Mouse (Mus musculus) thymus, postnatal 25 days (tissue): Measurements from ENCODE around the gene Btc.
A peak's percentile ranks its signal among the peaks of the same experiment; 100 is the strongest.

ENCODE experiments used
- DNase-seq: peaks from one replicate; pipeline ENCODE4 v3.0.0; 2022

Gene Btc

GRCm38 (mm10) chr5:91402339-91403211 lies at the start of gene Btc:
Gene Btc (minus strand): TSS chr5:91402994.
- peak; percentile 69 for DNase-seq

GRCm38 (mm10) chr5:91444981-91445517 lies 42.3 kb upstream of the Btc start:
- DNase-seq, result no peak

DNA sequence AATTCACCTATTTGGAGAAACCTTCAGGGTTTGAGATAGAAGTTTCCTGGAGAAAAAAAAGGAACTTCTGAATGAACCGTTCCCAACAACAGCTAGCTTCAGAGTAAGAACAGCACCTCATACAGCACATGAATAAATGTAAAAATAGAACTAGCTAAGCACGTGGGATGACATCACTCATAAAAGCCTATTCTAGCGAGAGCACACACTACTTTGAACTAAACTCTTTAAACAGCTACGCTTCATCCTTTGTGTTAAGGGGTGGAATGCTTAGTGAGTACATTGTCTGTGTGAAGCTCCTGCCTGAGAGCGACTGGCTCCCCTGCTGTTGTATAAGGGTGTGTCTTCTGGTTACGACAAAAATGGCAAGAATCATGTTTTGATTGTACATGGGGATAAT lies 33.8 kb upstream of the Btc start:
- no peak for DNase-seq

DNA sequence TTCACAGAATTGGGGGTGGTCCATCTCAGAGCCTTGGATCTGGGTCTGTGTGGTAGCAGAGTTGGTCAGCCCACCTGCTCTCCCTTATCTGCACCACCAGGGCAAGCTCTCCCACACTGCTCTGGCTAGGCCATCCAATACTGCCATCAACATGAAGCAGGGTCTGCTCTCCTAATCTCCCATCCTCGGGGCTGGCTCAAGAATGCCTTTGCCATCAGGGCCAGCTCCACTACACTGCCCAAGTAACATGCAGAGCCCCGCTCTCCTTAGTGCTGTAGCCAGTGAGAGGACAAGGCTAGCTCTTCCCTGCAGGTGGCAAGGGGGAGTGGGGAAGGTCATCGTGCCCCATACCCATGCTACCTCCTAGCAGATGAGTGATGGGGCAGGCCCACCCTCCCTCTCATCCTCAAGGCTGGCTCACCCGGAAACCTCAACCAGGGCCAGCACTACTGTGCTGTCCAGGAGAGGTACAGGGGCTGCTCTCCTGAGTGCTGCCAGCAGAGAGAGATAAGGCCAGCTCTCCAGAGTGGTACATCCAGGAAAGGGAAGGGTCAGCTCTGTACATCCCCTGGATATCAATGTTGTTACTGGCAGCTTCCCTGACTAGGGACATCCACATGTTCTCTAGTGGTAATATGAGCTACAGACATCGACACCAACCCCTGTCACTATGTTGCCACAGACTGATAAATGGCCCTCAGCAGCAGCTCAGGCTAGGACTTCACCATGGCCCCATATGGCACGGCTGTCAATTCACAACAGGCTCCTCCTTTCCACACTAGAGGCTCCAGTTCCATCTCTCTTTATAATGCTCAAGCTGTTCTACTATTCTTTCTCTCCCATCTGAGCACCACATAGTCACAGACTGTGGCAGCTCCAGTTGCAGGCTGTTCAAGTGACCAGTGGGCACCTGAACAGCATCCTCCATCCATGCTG lies 32.2 kb upstream of the Btc start:
- no peak for DNase-seq

GRCm38 (mm10) chr5:91428547-91428946 lies 25.8 kb upstream of the Btc start:
- DNase-seq, result no peak

GRCm38 (mm10) chr5:91413814-91414213 lies 11.0 kb upstream of the Btc start:
- no peak for DNase-seq

- no peak for DNase-seq
These were observed 1.5 kb upstream of the Btc start for GRCm38 (mm10) chr5:91404263-91404662.

DNA sequence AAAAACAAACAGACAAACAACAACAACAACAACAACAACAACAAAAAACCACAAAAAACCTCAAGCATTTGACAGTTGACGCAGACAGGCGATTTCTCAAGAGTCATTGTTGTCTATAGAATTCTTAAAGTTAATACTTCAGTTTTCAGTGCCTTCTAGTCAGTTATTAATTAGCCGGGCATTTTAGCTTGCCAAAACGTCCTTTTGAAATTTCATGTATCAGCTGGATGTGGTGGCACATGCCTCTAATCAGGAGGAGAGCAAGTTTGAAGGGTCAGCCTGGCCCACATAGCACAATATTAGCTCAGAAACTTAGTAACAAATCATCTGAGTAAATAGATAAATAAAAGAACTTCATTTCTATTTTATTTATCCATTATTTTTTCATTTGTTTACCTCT lies 487 bp upstream of the Btc start:
- no peak for DNase-seq

- no peak for DNase-seq
These were observed 2.2 kb downstream of the Btc start for GRCm38 (mm10) chr5:91400493-91401096.

DNA sequence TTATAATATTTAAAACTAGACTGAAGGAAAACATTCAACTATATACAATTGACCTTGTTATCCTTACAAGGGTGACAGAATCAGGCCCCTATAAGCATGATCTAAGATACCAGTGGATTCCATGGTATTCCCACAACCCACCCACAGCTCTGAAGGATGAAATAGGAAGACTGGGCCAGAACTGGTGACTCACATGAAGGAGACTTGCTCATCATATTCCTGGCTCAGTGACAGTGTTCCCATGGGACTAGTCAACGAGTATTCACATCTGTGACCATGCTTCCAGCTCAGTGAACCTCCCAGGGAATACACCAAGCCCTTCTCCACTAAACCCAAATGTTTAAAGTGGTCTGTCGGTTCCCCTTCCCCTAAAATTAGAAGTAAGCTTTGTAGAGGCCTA lies 27.3 kb downstream of the Btc start:
- DNase-seq, result no peak

DNA sequence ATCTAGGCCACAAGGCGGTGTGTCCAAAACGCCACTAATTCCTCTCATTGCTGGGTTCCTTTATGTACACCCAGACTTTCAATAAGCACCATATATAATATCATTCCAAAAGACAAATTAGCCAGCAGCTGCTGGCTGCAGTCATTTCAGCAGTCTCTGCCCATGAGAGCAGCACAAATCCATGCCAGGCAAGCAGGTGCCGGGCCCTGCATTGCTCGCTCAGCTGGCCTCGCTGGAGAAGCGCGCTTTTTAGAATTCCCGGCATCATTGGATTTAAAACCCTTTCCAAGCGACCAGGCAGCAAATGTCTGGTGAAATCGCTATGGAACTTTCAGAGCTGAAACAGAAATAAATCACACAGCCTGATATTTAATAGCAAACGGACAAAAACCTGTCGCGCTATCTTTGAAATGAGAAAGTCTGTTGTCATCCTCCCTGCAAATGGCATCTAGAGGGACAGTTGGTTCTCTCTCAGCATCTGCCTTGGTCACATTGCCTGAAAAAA lies 34.7 kb downstream of the Btc start:
- DNase-seq, result no peak

- no peak for DNase-seq
These were observed 35.9 kb downstream of the Btc start for GRCm38 (mm10) chr5:91366925-91367324.

- DNase-seq, result no peak
These were observed 39.4 kb downstream of the Btc start for GRCm38 (mm10) chr5:91363274-91363991.

DNA sequence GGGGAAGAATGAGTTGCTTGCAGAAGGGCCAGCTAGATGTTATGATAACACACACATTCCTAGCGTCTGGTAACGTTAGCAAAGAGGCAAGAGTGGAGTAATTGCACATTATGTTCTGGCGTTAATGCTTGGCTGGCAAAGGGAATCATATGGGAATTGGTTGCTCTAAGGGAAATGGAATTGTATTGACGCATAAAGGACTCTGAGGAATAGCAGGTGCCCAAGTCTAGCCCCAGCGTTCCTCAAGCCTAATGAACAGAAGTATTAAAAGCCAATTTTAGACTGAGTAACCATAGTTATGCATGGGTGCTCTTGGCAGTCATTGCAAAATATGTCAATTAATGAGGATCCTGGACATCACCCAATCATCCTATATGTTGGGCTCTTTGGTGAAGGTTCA lies 50.1 kb downstream of the Btc start:
- no peak for DNase-seq

DNA sequence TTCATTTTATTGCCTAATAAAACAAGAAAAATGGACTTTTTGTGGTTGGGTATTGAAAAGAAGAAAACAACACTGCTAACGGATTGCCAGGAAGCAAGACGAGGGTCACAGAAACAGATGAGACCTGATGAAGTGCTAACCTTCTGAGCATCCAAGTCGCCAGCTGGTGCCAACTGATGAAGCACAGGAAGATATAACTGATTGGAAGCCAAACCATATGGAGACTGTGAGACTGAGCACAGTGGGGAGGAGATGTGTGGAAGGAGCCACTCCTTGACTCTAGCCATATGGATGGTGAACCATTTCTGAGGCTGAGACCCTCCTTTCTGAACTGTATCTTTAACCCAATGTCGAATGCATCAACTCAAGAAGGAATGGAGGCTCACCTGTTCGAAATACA lies 57.1 kb downstream of the Btc start:
- no peak for DNase-seq

DNA sequence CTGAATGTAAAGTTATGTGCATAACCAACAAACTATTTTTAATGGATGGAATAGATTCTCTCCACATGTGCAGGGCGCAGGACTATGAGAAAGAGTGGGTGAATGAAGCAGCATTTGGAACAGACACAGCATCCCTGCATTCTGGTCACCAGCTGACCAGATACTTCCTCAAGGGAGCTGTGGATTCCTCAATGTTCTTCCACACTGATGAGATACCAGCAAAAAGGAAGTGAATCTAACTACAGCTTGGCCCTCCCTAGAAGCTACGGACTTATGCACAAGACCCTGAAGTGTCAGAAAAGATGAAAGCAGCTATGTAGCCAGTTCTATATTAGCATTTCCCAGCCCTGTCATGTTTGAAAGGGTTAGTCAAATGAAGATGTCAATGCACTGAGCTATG lies 57.7 kb downstream of the Btc start:
- no peak for DNase-seq

- DNase-seq, result peak; percentile 47
These were observed 60.6 kb downstream of the Btc start for GRCm38 (mm10) chr5:91341981-91342760.

- DNase-seq, result no peak
These were observed 68.6 kb downstream of the Btc start for GRCm38 (mm10) chr5:91334227-91334626.

DNA sequence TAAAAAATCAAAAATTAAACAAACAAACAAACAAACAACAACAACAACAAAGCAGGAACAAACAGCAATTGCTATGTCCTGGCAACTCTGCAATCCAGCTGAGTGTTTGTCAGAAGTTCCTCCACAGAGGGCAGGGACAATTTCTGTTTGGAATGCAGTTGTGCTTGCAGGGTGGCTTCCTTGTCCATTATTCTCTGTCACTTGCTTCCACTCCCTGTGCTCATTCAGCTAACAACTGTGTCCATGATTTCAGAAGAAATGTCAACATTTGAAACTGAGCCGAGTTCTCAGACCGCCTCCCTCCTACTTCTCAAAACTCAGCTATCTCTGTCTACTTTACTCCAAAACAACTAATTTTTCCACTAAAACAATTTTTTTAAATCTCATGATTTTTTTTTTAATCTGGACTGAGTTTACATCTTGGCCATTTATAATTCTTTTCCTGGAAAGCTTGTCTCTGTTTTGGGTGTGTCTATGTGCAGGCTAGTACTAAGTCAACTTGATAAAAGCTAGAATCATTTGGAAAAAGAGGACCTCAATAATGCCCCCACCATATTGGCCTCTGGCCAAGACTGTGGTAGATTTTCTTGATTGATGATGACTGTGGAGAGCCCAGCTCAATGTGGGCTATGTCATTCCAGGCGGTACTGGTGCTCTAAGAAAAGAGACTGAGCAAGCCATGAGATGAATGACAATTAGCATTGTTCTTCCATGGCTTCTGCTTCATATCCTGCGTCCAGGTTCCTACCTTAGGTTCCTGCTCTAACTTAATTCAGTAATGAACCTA lies 70.5 kb downstream of the Btc start:
- no peak for DNase-seq

GRCm38 (mm10) chr5:91321840-91322239 lies 81.0 kb downstream of the Btc start:
- no peak for DNase-seq

DNA sequence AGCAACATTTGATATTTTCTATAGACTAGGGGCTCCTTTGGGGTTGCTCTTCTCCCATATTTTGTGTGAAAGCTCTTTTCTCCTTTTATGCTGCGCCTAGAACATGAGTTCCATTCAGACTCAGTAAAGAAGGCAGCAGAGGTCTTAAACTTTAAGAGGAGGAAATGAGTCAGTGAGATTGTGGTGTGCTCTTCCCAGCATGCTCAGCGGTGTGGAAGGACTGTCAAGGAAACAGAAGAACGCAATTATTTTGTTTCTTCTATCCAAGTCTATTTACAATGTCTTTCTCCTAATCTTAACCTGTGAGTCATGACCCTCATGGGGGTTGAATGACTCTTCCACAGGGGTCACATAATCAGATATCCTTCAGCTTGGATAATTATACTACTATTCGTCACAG lies 82.4 kb downstream of the Btc start:
- DNase-seq, result no peak
